Mouse (Mus musculus) lung, postnatal 36 days (tissue): ENCODE measurements at regions not wholly inside any gene's neighbourhood (a gene's known extent, or its start where the extent isn't known, plus 50 kb on each side); places are given as distances from the start of the nearest gene placed in this dataset.
A peak's percentile ranks its signal among the peaks of the same experiment; 100 is the strongest.

Experiments
- DNase-seq: peaks from one replicate; pipeline ENCODE4 v3.0.0; 2022; ENCODE audit warnings: mixed read lengths

GRCm38 (mm10) chr9:26383996-26384395 is 349.5 kb upstream of the B3gat1 start:
- no peak for DNase-seq

GRCm38 (mm10) chr9:26398635-26399034 is 334.9 kb upstream of the B3gat1 start:
- DNase-seq, result no peak

GRCm38 (mm10) chr9:26422897-26423823 is 310.4 kb upstream of the B3gat1 start:
- DNase-seq, result no peak

GRCm38 (mm10) chr9:26435507-26435906 is 298.0 kb upstream of the B3gat1 start:
- no peak for DNase-seq

GRCm38 (mm10) chr9:26437244-26437643 is 296.3 kb upstream of the B3gat1 start:
- DNase-seq, result no peak

- no peak for DNase-seq
These were observed 279.6 kb upstream of the B3gat1 start for GRCm38 (mm10) chr9:26453924-26454323.

- no peak for DNase-seq
These were observed 272.4 kb upstream of the B3gat1 start for GRCm38 (mm10) chr9:26461081-26461480.

GRCm38 (mm10) chr9:26470694-26471392 is 262.7 kb upstream of the B3gat1 start:
- no peak for DNase-seq

GRCm38 (mm10) chr9:26476341-26476740 is 257.2 kb upstream of the B3gat1 start:
- DNase-seq, result no peak

- no peak for DNase-seq
These were observed 252.6 kb upstream of the B3gat1 start for GRCm38 (mm10) chr9:26480881-26481280.

- DNase-seq, result no peak
These were observed 251.6 kb upstream of the B3gat1 start for GRCm38 (mm10) chr9:26481890-26482289.

- DNase-seq, result no peak
These were observed 239.8 kb upstream of the B3gat1 start for GRCm38 (mm10) chr9:26493740-26494139.

- no peak for DNase-seq
These were observed 231.5 kb upstream of the B3gat1 start for GRCm38 (mm10) chr9:26502027-26502426.

- DNase-seq, result no peak
These were observed 227.6 kb upstream of the B3gat1 start for GRCm38 (mm10) chr9:26505941-26506340.

- DNase-seq, result peak; percentile 53
These were observed 214.9 kb upstream of the B3gat1 start for GRCm38 (mm10) chr9:26518651-26519050.

- peak; percentile 43 for DNase-seq
These were observed 213.7 kb upstream of the B3gat1 start for GRCm38 (mm10) chr9:26519581-26520501.

GRCm38 (mm10) chr9:26524089-26524488 is 209.4 kb upstream of the B3gat1 start:
- peak; percentile 49 for DNase-seq

GRCm38 (mm10) chr9:26528761-26529160 is 204.8 kb upstream of the B3gat1 start:
- DNase-seq, result no peak

- no peak for DNase-seq
These were observed 194.5 kb upstream of the B3gat1 start for GRCm38 (mm10) chr9:26539042-26539441.

- DNase-seq, result peak; percentile 17
These were observed 185.1 kb upstream of the B3gat1 start for GRCm38 (mm10) chr9:26548328-26548922.

- DNase-seq, result no peak
These were observed 184.4 kb upstream of the B3gat1 start for GRCm38 (mm10) chr9:26549118-26549517.

GRCm38 (mm10) chr9:26549551-26549950 is 184.0 kb upstream of the B3gat1 start:
- no peak for DNase-seq
